Mouse (Mus musculus) liver, postnatal 0 days (tissue): ENCODE data around the gene Plagl2. TPM values are rescaled to one million over a fixed set of nuclear protein-coding genes. Genes with fewer than 3 reads are reported as not detected.

Experiments used
- ATAC-seq: fragments of 200-750 bp; cut with Nextera tagmentation; 2 replicates; pipeline ENCODE4 v1.8.0; 2017; ENCODE audit warnings: mild to moderate bottlenecking, moderate library complexity
- DNase-seq: peaks from one replicate; pipeline ENCODE4 v3.0.0-alpha.2; 2016
- H3K27ac ChIP-seq: fragments of 300-500 bp; sonication (generic); 2 replicates; pipeline ENCODE4 v1.5.1; 2014; ENCODE audit warnings: antibody characterized with exemption, moderate library complexity, mild to moderate bottlenecking, low read depth
- H3K27me3 ChIP-seq: fragments of 300-500 bp; sonication (generic); 2 replicates; pipeline ENCODE4 v1.6.1; 2014; ENCODE audit warnings: low read length, control low read depth, mixed read lengths; ENCODE audit not compliant: insufficient read depth
- H3K36me3 ChIP-seq: fragments of 300-500 bp; sonication (generic); replicated peaks from 2 replicates; pipeline ENCODE4 v1.6.1; 2014; ENCODE audit warnings: mild to moderate bottlenecking, control low read depth, low read length, moderate library complexity, mixed read lengths; ENCODE audit not compliant: insufficient read depth
- H3K4me1 ChIP-seq: fragments of 300-500 bp; sonication (generic); 2 replicates; pipeline ENCODE4 v1.6.1; 2014; ENCODE audit warnings: antibody characterized with exemption, mild to moderate bottlenecking, control low read depth; ENCODE audit not compliant: insufficient read depth
- H3K4me2 ChIP-seq: fragments of 300-500 bp; sonication (generic); 2 replicates; pipeline ENCODE4 v1.6.1; 2014; ENCODE audit warnings: low read depth, mild to moderate bottlenecking, low read length, moderate library complexity, mixed read lengths
- H3K4me3 ChIP-seq: fragments of 300-500 bp; sonication (generic); 2 replicates; pipeline ENCODE4 v1.5.1; 2014; ENCODE audit warnings: low read depth, low read length
- H3K9ac ChIP-seq: fragments of 300-500 bp; sonication (generic); replicated peaks from 2 replicates; pipeline ENCODE4 v1.6.1; 2014; ENCODE audit warnings: mild to moderate bottlenecking, moderate library complexity
- H3K9me3 ChIP-seq: fragments of 300-500 bp; sonication (generic); 2 replicates; pipeline ENCODE4 v1.6.1; 2016; ENCODE audit warnings: mild to moderate bottlenecking, control low read depth, low read length, mixed read lengths
- CTCF ChIP-seq: sonication (generic); IDR thresholded peaks from 2 replicates; pipeline ENCODE4 v1.5.1; 2016; ENCODE audit warnings: antibody characterized with exemption, low read depth
- EP300 ChIP-seq: IDR thresholded peaks from 2 replicates; pipeline ENCODE4 v1.6.1; 2016; ENCODE audit warnings: antibody characterized with exemption, low read depth, mild to moderate bottlenecking
- WGBS: fragments of 180-500 bp; shearing (Covaris S2); extraction: QIAGEN DNeasy Blood & Tissue Kit; methylation state at CpG from one replicate; pipeline ENCODE4 v1.1.7; 2014; ENCODE audit not compliant: insufficient replicate concordance; 5-methylcytosine and 5-hydroxymethylcytosine counted together
- polyA plus RNA-seq: library from polyadenylated mRNA; unstranded; fragments of >200 nt; fragmentation: Nextera tagmentation; extraction: Ambion mirVana; gene quantifications from 2 replicates; pipeline ENCODE4 v1.2.1, GENCODE M21; 2015

Plagl2 gene
- polyA plus RNA-seq, 1 experiment from 2014 or later: 4.4 TPM

DNA sequence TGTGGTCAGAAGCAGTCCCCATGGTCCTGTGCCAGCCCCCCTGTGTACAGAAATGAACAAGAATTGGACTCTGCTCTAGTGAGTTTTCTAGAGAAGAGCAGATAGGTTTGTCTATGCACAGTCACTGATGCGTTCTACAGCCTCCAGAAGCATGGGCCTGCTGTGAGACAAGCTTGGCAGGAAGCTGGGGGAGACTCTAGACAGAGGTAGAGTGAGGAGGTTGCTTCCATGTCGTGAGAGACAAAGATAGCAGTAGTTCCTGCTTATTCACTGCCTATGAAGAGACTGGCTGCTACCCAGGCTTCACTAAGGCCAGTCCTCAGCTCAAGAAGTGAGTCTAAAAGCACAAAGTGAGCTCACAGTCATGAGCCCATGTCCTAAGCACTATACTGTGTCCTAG, 50.0 kb downstream of the Plagl2 start:
- DNase-seq (no peak), ATAC-seq (no peak)
- Histone ChIP-seq H3K27ac (no peak overlapping the region), H3K36me3 (peaks cover 86% of the 10 kb centered on the region), H3K27me3 (no peaks in the 10 kb centered on the region), H3K4me1 (peaks cover 1% of the 10 kb centered on the region; the same call in 1 of the 2 replicates), H3K9me3 (no peaks in the 10 kb centered on the region), H3K4me3 (no peak overlapping the region), H3K4me2 (no peak overlapping the region), H3K9ac (no peak overlapping the region)
- TF ChIP-seq CTCF (no peak), EP300 (no peak)
- 65% methylated on average over 2 of the region's 2 CpGs for WGBS

DNA sequence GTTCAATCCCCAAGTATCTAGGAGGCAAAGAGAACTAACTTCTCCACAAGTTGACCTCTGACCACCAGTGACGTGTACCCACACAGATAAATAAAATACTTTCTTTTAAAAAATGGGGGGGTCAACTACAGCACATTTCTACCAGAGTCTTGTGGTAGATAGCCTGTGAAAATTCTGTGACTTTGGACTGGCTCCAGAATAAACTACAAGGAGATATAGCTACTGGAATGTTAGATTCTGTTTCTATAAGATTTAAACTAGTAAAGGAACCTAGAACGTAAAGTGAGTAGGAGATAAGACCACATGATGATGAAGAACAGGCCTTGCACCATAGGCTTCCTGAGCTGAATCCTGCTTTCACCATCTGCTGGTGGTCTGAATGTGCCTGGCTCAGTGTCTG, 53.4 kb downstream of the Plagl2 start:
- peaks cover 81% of the 10 kb centered on the region for H3K36me3 ChIP-seq

DNA sequence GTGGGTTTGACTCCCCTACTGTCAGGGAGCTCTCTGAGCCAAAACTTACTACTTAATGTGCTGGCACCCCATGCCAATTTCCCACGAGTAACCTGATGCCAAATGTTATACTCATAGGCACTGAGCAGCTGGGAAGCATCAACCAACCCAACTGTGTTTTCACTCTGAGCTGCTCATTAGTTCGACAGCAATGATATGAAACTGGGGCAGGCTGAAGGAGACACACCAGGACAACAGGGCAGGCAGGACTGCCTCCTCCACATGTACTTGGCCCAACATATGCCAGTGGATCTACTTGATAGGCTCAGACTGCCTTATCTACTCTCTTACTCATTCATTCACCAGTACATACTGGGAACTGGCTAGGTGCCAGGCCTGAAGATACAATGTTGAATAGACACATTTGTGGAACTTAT, 55.0 kb downstream of the Plagl2 start:
- TF ChIP-seq EP300 (peak; percentile 5; the same call in 1 of the 2 replicates), CTCF (no peak)
- Histone ChIP-seq H3K9ac (no peak overlapping the region), H3K27me3 (no peaks in the 10 kb centered on the region), H3K4me1 (peaks cover 7% of the 10 kb centered on the region; the same call in 1 of the 2 replicates), H3K4me2 (no peak overlapping the region), H3K36me3 (peaks cover 78% of the 10 kb centered on the region), H3K27ac (no peak overlapping the region), H3K9me3 (no peaks in the 10 kb centered on the region), H3K4me3 (no peak overlapping the region)
- peak; percentile 35 for DNase-seq
- peak; percentile 56 for ATAC-seq
- 55% methylated on average over 2 of the region's 2 CpGs for WGBS

More for the DNA sequence above, 53.4 kb downstream of the Plagl2 start:
- WGBS: 76% methylated on average over 2 of the region's 2 CpGs
- TF ChIP-seq EP300 (no peak), CTCF (no peak)
- H3K4me1 ChIP-seq: peaks cover 7% of the 10 kb centered on the region; the same call in 1 of the 2 replicates
- no peak overlapping the region for H3K4me3 ChIP-seq
- no peak overlapping the region for H3K27ac ChIP-seq
- no peaks in the 10 kb centered on the region for H3K9me3 ChIP-seq
- DNase-seq: no peak
- ATAC-seq: no peak
- no peak overlapping the region for H3K9ac ChIP-seq
- no peaks in the 10 kb centered on the region for H3K27me3 ChIP-seq
- H3K4me2 ChIP-seq: no peak overlapping the region

GRCm38 (mm10) chr2:153179961-153180360, 61.3 kb downstream of the Plagl2 start:
- H3K27me3 ChIP-seq: no peaks in the 10 kb centered on the region
- 92% methylated on average over 3 of the region's 3 CpGs for WGBS
- no peak for ATAC-seq
- H3K9ac ChIP-seq: no peak overlapping the region
- H3K9me3 ChIP-seq: no peaks in the 10 kb centered on the region
- no peak overlapping the region for H3K27ac ChIP-seq
- peaks cover 8% of the 10 kb centered on the region; the same call in 1 of the 2 replicates for H3K4me1 ChIP-seq
- no peak for DNase-seq
- peaks cover 38% of the 10 kb centered on the region for H3K36me3 ChIP-seq
- no peak for TF ChIP-seq CTCF
- TF ChIP-seq EP300: no peak
- H3K4me3 ChIP-seq: no peak overlapping the region
- H3K4me2 ChIP-seq: no peak overlapping the region

DNA sequence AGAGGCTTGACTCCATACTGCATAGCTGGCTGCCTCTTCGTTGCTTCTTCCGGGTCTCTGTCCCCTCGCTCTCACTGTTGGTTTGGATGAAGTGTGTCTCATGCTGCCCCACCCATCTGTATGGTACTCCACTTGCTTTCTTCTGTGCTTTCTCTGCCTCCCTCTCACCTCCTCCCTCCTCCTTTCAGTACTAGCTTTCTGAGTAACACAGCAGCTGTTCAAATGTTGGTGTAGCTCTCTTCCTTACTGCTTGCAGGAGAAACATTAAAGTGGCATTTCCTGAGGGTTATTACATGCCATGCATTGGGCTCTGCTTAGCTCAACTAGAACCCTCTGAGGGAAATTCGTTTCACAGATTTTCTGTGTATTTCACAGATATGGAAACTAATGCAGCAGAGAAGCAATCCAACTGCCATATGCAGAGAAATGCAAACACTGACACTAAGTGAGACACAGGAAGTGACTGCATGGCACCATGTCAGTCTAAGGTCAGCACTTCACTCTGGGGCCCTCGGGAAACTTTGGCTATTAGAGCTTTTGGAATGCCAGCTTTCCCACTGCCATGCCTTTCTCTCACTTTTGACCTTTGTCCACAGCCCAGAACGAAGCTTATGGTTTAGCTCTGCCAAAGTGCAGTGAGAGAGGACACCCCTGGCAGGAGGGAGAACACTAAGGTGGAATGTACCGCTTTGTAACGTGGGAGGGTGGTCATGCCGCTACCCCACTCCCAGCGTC, 61.9 kb downstream of the Plagl2 start:
- DNase-seq (no peak), ATAC-seq (no peak)
- Histone ChIP-seq H3K4me2 (no peak overlapping the region), H3K4me1 (peaks cover 8% of the 10 kb centered on the region; the same call in 1 of the 2 replicates), H3K4me3 (no peak overlapping the region), H3K36me3 (peaks cover 35% of the 10 kb centered on the region), H3K27ac (no peak overlapping the region), H3K27me3 (no peaks in the 10 kb centered on the region), H3K9ac (no peak overlapping the region), H3K9me3 (no peaks in the 10 kb centered on the region)
- TF ChIP-seq EP300: no peak
- no peak for TF ChIP-seq CTCF
- WGBS: 79% methylated on average over 10 of the region's 10 CpGs

Other genes with a start within 250 kb of the Plagl2 start
- 26.0 and 26.2 TPM in 2 replicates for gene Pdrg1, start 226.0 kb downstream of the Plagl2 start, polyA plus RNA-seq
- not detected in 2 replicates for gene Xkr7, start 209.6 kb downstream of the Plagl2 start, polyA plus RNA-seq
- 0.89 and 1.1 TPM in 2 replicates for gene Ccm2l, start 175.5 kb downstream of the Plagl2 start, polyA plus RNA-seq
- gene Hck, start 133.0 kb downstream of the Plagl2 start, polyA plus RNA-seq: 13.3 and 14.0 TPM in 2 replicates
- 24.4 and 24.7 TPM in 2 replicates for gene Tm9sf4, start 80.1 kb downstream of the Plagl2 start, polyA plus RNA-seq
- 1.1 TPM in 2 replicates for gene Tspyl3, start 16.0 kb downstream of the Plagl2 start, polyA plus RNA-seq
- 1.4 and 1.7 TPM in 2 replicates for gene Pofut1, start 107 bp upstream of the Plagl2 start, polyA plus RNA-seq
- gene Kif3b, start 50.0 kb upstream of the Plagl2 start, polyA plus RNA-seq: 1.3 and 1.7 TPM in 2 replicates
- gene Asxl1, start 104.4 kb upstream of the Plagl2 start, polyA plus RNA-seq: 5.1 and 5.7 TPM in 2 replicates